Mouse (Mus musculus): ENCODE data around the gene Rabgap1l.

Rabgap1l gene

GRCm38 (mm10) chr1:160399428-160399827 lies 393.6 kb downstream of the Rabgap1l start:
- intact Hi-C loops (cut with DNase I): no loop called here

GRCm38 (mm10) chr1:160397037-160397436 lies 396.0 kb downstream of the Rabgap1l start:
- intact Hi-C loops (cut with DNase I): no loop called here

- intact Hi-C loops (cut with DNase I): no loop called here
These were observed 405.6 kb downstream of the Rabgap1l start for GRCm38 (mm10) chr1:160387446-160387845.

GRCm38 (mm10) chr1:160378367-160378766 lies 414.6 kb downstream of the Rabgap1l start:
- intact Hi-C loops (cut with DNase I): no loop called here

DNA sequence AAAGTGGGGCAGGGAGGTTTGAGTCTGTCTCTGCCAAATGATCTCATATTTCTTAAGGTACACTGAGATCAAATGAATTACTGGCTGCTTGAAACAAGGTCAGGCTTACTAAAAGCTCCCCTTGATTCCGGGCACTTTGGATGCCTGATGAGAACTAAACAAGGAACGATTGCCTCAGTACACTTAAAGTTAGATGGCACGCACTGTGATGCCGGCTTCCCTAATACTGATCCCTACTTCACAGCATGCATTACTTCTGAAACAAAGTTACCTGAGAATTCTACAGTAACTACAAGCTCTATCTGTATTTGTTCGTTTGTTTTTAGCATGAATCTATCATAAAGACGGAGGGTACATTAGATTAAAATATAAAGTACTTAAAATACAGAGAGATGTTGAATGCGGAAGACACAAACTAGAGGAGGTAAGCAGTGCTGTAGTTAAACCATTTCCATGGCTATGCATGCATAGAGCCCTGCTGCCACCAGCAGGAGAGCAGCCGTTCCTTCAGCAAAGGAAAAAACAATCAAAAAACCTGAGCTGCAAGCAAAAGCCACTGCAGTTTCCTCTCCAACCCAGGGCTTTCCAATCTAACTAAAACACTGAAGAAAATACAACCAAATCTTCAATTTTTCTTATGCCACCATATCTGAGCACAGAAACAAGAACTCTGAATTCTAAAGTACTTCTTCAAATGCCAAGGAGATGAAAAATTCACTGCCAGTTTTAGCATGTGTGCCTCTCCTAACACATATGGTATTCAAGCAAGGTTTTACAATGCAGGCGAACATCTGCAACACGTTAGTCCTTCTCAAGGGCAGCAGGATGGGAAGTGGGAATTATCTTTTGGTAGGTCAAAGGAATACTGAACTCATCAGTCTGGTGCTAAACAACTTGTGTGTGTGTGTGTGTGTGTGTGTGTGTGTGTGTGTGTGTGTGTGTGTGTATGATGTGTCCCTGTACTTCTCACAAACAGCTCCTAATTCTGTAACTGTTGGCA lies 415.4 kb downstream of the Rabgap1l start:
- intact Hi-C loops (cut with DNase I): loop anchor here (2.0 kb wide), 1 partner anchor 147 kb away; no protein-coding TSS in a partner anchor

- intact Hi-C loops (cut with DNase I): no loop called here
These were observed 418.5 kb downstream of the Rabgap1l start for GRCm38 (mm10) chr1:160374490-160374889.

- intact Hi-C loops (cut with DNase I): no loop called here
These were observed 419.7 kb downstream of the Rabgap1l start for GRCm38 (mm10) chr1:160373306-160373705.

DNA sequence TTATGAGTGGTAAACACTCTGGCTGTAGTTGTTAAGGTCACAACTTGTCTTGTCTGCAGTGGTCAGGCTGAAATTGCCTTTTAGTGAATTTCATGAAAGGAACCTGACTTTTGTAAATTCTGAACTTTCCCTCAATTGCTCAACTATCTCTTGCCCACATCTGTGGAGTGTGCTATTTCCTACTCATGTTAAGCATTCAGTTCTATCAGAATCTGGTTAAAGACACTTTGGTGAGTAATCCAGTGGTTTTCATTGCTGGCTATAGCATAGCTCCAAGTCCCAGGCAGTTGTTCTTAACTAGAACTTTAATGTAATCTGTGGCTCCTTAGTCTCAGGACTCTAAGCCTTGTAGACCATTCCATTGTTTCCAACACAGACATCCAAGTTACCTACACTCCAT lies 421.3 kb downstream of the Rabgap1l start:
- intact Hi-C loops (cut with DNase I): no loop called here

DNA sequence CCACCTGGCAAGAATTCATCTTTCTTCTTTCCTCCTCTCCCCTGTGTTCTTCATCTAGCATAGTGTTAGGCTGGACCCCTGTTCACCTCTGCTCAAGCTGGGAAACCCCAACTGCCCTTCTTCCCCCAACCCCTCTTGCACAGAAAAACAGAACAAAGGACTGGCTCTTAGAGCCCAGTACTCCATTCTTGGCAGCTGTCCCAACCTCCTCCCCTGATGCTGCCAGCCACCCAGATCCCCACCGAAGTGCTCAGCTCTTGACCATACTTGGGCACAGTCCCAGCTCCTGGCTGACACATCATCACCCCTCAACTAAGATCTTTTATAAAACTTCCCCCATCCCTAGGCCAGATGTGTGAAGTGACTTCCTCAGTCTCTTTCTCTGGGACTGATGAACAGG lies 422.5 kb downstream of the Rabgap1l start:
- intact Hi-C loops (cut with DNase I): no loop called here

GRCm38 (mm10) chr1:160366615-160367014 lies 426.4 kb downstream of the Rabgap1l start:
- intact Hi-C loops (cut with DNase I): no loop called here

DNA sequence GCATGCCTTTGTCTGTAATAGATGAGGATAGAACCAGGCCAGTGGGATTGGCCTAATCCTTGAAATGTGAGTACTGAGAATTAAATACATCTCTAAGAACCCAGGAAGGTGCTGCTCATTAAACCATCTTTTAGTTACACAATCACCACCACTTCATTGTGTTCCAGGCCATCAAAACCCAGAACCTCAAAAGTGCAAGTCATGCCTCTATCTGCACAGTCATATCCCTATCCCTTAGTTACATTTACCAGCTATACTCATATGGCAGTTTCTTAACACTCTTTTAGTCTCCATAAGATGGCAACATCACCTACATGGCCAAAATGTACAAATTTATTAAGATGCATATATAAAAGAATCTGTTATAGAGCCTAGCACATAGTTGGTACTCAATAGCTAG lies 435.7 kb downstream of the Rabgap1l start:
- intact Hi-C loops (cut with DNase I): no loop called here

DNA sequence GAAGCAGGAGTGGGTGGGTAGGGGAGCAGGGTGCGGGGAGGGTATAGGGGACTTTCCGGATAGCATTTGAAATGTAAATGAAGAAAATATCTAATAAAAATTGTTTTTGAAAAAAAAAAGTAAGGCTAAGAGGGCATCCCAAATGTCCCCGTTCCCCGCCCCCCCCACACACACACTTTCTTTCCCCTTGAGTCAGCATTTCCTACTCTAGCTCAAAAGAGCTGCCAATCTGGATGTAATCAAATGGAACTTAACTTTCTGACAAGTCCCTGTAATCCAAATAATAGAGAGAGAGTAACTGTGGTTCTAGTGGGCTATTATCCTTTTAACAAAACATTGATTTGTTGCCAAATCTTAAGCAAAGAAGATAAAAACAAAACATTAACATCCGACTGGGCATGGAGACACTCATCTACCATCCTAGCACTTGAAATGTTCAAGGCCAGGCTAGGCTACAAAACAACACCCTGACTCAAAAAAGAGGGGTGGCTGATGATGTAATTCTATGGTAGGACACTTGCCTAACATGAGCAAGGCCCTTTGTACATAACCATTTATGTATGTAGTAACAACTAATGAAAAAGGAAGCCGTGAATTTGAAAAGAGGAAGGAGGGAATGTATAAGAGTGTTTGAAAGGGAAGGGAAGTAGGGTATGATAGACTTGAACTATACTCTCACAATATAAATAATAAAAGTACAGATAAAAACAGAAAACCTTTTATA lies 439.1 kb downstream of the Rabgap1l start:
- intact Hi-C loops (cut with DNase I): no loop called here

DNA sequence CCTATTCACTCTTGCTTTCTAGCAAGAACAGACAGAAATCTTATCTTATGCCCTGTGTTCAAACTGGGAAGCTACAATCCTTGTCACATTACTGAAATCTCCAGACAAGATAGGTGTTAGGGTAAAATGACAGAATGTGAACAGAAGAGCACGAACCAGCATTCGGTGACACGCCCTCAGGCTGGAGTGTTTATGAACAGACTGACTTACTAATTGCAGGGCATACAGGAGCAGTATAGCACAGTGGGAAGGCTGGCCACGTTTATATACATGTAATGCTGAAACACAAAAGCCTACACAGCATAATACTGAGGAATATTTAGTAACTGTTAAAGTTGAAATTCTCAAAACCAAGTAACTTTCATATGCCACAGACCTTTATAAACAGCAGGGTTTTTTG lies 440.7 kb downstream of the Rabgap1l start:
- intact Hi-C loops (cut with DNase I): no loop called here

DNA sequence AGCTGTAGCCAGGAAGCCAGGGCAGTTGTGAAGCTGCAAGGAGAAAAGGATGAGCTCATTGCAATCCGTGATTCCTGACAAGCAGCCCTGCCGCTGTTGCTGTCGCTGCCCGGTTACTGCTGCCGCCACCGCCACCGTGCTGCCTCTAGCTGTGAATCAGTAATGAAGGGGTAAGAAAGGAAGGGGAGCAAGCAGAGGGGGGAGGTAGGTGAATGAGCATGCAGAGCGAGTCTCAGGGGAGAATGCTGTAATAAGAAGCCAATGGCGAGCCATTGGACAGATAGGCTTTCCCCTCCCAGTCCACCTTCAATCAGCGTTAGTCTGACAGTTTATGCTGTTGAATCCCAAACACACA lies 441.2 kb downstream of the Rabgap1l start:
- intact Hi-C loops (cut with DNase I): no loop called here

- intact Hi-C loops (cut with DNase I): no loop called here
These were observed 441.7 kb downstream of the Rabgap1l start for GRCm38 (mm10) chr1:160351146-160351879.

- intact Hi-C loops (cut with DNase I): no loop called here
These were observed 452.4 kb downstream of the Rabgap1l start for GRCm38 (mm10) chr1:160340653-160341052.

- intact Hi-C loops (cut with DNase I): no loop called here
These were observed 453.6 kb downstream of the Rabgap1l start for GRCm38 (mm10) chr1:160339374-160339773.

- intact Hi-C loops (cut with DNase I): no loop called here
These were observed 458.2 kb downstream of the Rabgap1l start for GRCm38 (mm10) chr1:160334791-160335190.

DNA sequence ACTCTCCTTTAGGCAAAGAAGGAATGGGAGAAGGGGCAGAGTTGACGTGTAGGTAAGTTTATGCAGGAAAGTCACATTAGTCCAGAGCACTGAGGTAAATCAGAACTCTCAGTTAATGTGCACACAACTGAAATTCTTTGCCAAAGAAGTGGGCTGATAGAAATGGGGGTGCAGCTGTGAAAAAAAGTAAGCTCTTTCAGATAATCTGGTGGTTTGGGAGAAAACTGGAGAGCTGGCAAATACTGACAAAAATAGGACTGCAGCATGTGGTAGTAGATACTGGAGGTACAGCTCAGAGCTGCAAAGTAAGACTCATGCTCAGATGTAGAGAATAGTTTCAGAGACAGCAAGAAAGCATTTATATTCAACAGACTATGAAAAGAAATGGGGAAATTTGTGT lies 462.2 kb downstream of the Rabgap1l start:
- intact Hi-C loops (cut with DNase I): no loop called here

DNA sequence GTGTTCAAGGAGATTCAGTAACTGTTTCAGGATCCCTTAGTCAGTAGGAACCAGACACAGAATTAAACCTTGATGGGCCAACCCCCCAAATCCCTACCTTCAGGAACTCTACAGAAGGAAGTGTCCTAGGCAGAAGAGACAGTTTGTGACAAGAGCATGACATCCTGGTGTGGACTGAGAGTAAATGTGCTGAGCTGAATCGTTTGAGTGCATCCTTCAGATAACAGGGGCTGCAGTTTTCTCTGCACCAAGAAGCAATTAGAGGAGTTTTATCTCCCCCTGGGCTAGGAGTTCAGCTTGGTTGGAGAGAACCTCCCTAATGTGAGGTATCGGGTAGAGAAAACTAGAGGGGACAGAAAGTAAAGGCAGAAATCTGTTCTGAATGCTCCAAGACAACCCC lies 462.8 kb downstream of the Rabgap1l start:
- intact Hi-C loops (cut with DNase I): no loop called here

- intact Hi-C loops (cut with DNase I): no loop called here
These were observed 463.2 kb downstream of the Rabgap1l start for GRCm38 (mm10) chr1:160329788-160330187.

DNA sequence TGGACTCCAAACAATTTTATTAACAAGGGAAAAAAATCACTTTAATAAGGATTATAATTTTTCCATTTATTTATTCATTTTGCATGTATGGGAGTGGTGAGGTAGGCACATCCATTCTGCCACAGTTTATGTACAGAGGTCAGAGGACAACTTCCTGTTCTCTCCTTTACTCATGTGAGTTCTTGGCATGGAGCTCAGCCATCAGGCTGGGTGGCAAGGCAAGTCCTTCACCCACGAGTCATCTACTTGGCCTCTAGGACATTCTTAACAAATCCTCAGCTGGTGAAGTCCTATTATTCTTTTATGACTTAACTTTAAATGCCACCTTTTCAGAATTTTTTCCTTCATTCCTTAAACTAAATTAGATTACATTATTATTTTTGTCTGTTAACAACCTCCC lies 465.5 kb downstream of the Rabgap1l start:
- intact Hi-C loops (cut with DNase I): no loop called here

All from adrenal gland (tissue).